Mouse (Mus musculus): ENCODE data around the gene Padi3.

DNA sequence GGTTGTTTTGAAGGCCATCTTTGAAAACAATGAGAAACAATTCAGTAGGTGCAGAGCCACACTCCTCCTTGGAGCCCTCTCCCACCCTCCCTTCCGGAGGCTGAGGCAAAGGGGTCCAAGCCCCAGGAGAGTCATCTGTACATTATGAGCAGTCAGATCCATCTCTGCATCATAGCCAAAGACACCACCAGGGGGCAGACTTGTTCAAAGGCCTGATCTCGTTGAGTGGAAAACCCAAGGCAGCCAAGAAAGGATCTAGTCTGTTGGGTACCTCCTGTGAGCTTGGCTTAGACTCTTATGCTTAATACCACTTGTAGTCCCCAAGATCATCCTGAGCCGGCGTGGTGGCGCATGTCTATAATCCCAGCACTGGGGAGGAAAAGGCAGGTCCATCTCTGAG, 11.5 kb upstream of the Padi3 start:
- peak; percentile 66 for TF ChIP-seq CTCF (IDR thresholded peaks at IDR 0.05; ENCODE audit: low read depth, low read length)
- TF ChIP-seq POLR2A (IDR thresholded peaks at IDR 0.05; ENCODE audit: extremely low read depth, insufficient read depth, low read length), result no peak
